Mouse (Mus musculus): ENCODE measurements at regions not wholly inside any gene's neighbourhood (a gene's known extent, or its start where the extent isn't known, plus 50 kb on each side); places are given as distances from the start of the nearest gene placed in this dataset.

DNA sequence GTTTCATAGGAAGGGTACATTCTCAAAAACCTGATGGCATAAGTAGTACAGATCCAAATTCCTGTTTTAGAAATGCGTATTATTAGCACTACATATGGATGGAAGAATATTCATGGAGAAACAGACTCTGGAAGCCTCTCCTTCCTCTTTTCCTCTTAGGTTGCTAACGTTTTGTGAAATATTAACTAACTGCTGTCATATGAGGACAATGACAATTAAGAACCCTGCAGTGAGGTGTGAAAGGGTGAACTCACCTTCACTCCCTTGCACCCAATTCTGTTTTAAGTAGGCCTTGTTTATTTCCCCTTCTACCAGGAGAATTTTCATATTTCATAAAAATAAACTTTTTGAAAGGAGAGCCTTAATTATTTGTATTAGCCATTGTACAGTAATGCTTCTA is 62.5 kb upstream of the Abcb5 start:
- in situ Hi-C loops (cut with MboI, MseI) = no loop called here

DNA sequence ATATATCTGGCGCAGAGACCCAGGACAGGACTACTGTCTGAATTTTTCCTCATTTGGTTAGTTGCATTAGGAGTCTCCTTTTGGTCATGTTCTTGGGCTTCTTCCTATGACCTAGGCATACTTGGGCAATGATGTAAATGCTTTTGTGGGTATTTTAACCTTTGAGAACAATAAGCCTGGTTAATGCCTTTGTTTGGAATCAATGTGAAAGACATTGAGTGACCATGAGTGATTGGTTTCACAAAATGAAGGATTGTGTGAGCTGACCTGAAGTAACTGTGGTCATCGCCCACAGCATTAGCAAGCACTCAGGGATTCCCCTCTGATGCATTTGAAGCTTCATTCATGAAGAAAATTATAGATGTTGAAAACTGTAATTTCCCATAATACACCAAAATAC is 61.9 kb upstream of the Abcb5 start:
- in situ Hi-C loops (cut with MboI, MseI) = no loop called here

DNA sequence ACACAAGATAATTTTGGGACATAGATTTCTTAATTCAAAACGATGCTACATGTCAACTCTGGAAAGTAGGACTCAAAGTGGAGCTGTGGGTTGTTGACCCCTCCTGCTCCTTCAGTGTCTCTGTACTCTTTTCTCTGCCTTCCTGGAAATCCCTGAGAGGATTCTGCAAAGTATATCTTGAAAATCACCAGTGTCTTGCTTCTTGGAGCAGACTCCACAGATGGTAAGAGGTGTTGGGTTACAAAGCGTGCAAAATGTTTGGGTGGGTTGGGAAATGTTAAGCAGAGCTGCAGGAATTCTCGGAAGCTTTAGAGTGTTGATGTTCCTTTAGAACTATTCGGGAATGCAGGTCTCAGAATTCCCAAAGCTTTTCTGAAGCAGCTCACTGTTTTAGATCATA is 61.5 kb upstream of the Abcb5 start:
- in situ Hi-C loops (cut with MboI, MseI) = no loop called here

DNA sequence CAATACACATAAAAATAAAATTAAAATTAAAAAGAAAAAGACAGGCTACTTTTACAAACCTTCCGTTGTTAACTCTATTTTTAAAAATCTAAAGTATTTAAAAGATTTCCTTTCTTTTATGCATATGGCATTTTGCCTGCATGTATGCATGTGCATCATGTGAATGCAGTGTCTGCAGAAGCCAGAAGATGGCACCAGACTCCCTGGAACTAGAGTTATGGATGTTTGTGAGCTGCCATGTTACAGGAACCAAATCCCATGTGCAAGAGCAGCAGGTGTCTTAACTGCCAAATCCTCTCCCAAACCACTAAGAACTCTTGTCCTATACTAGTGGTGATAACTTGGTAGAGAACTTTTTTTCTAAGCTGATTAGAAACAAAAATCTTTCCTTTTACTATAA is 60.1 kb upstream of the Abcb5 start:
- in situ Hi-C loops (cut with MboI, MseI) = no loop called here

DNA sequence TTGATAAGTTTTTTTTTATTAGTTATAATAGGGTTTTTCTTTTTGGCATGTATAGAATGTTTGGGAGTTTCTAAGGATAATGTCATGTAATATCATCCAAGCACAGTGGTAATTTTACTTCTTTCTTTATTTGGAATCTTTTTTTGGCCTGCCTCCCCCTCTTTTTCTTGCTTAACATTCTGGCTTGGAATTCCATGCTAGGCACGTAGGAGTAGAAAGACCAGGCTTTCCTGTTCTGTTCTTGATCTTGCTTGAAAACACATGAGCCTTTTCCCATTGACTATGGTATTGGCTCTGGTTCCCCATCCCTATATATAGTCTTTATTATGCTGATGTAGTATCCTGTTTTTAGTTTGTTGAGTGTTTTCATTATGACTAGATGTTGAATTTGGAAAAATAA is 57.8 kb upstream of the Abcb5 start:
- in situ Hi-C loops (cut with MboI, MseI) = no loop called here

Data from T-helper 1 cell (primary cell).